Mouse (Mus musculus) left cerebral cortex, postnatal 25 days (tissue): ENCODE results near the gene Prlh. TPM values are rescaled to one million over a fixed set of nuclear protein-coding genes. Genes with fewer than 3 reads are reported as not detected.

ENCODE experiments used
- DNase-seq, 2 experiments: peaks; one replicate each; pipeline ENCODE4 v3.0.0; 2022; ENCODE audit warnings: low spot score in 2 of 2, mixed read lengths in 1 of 2
- intact Hi-C: fragments of 180-260 bp; cut with DNase I; formaldehyde crosslinking; loops from one replicate; pipeline ENCODE4 v1.15.1; 2025
- total RNA-seq, 2 experiments: library from RNA; stranded (reverse); gene quantifications; 2 replicates each; pipeline ENCODE4 v1.2.3; 2021

Prlh gene
- total RNA-seq, result not detected

- DNase-seq, result no peak
- intact Hi-C loops, result no loop called here
Measured at GRCm38 (mm10) chr1:90952808-90953207, at the start of gene Prlh. Gene Prlh, plus strand, starts transcription at chr1:90953108.

DNA sequence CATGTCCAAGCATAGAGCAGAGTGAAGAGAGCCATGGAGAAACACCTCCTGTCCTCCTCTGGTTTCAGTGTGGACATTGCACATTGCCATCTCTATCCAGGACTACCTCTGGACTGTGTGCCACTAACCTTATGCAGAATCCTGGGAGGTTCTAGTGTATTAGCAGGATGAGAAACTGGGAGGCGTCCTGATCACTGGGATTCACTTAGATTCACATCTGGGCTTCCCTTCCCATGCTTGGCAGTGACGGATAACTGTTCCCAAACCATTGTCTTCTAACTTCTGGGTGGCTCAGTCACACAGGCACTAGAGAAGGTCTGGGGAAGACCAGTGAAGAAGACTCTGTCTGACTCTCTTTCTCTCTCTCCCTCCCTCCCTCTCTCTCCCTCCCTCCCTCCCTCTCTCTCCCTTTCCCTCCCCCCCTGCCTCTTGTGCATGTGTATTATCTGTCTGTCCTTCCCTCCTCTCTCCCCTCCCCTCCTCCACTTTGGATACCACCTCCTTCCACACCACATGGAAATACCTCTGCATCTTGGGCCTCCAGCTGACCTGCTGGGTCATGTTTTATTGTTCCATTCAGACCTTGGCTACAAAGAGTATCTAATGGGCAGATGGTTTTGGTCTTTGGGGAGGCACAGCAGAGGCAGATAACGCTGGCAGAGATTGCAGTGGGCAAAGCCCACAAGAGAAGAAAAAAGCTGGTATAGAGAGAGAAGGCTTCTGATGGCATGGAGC is 49.5 kb upstream of the Prlh start:
- no peak for DNase-seq
- intact Hi-C loops, result no loop called here

DNA sequence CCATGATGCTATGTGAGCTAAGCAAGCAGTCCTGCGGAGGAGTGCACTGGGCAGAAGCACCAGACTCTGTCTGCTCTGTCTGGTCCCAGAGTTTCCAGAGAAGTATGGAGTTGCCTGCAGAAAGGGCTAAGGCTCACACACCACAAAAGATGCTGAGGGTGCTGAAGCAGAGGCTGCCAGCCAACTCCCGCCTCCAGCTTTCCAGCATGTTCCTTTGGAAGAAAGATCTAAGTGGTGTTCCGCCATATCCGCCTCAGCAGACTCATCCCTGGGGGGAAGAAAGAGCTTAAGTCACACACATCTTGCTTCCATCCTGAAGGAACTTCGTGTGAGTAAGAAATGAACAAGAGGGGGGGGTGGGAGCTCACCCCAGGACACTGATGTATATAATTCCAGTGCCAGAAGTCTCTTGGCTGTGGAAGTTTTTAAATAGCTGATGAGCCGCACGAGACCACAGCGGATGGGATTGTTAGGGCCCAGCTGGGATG is 48.9 kb upstream of the Prlh start:
- intact Hi-C loops, result no loop called here
- peak; percentile 64 to 93 for DNase-seq

GRCm38 (mm10) chr1:90904729-90905404 is 48.0 kb upstream of the Prlh start:
- intact Hi-C loops, result no loop called here
- DNase-seq, result no peak

GRCm38 (mm10) chr1:90906357-90906756 is 46.6 kb upstream of the Prlh start:
- DNase-seq, result peak; percentile 42 to 51

DNA sequence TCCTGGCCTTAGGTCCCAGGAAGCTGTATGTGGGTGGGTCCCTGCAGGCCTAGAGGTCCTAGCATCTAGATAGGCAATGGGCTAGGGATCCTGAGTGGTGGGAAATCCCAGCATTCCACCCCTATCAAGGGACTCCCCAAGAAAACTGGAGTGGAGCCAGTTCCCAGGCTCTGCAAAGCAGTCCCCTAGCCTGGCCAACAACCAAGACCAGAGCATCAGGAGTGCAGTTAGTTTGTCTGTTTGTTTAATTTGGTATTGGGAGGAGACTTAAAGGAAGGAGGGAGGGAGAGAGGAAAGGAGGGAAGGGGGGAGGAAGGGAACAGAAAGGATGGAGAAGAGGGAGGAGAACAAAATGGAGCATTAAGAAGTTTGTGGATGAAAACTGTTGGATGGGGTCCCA is 43.7 kb upstream of the Prlh start:
- intact Hi-C loops, result no loop called here
- DNase-seq, result no peak

More at GRCm38 (mm10) chr1:90906357-90906756, 46.6 kb upstream of the Prlh start:
- intact Hi-C loops, result loop anchor here (2.0 kb wide), 2 partner anchors 50 to 256 kb away; no protein-coding TSS in a partner anchor

DNA sequence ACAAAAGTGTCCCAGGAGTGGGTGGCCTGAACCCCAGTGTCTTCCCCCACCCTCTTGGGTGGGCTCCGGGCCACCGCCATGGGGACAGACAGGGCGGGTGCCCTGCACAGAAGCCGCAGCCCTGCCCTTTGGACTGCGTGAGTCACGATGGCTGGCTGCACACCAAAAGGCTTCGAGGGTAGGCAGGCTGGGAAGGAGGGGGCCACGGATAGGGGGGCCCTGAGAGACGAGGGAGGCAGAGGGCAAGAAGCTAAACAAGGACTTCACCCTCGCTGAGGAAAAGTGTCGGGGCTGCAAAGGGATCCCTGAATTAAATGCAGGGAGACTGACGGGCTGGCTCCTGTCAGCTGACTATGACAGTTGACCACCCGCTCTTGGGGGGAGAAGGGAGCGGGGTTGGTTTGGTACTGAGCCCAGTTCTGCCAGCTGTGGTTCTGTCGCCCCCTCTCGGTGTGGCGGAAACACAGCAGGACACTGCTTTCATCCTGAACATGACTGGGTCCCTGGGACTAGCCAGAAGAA is 43.2 kb upstream of the Prlh start:
- intact Hi-C loops, result no loop called here
- no peak for DNase-seq

DNA sequence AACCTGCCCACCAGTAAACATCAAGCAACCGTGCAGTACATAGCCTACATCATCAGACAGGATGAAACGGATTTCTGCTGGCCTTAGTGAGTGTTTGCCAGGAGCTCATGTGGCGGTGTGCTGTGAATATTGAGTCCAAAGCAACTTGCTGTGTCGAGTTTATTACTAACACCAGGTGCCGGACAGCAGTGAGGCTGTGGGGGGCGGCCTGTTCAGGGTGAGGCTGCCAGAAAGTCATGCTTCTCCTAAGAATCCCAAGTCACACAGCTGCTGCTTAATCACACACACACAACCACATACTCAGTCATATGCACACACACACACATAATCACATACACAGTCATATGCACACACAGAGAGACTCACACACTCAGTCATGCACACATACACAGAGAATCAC is 39.7 kb upstream of the Prlh start:
- DNase-seq, result no peak
- intact Hi-C loops, result no loop called here

- DNase-seq, result no peak
- intact Hi-C loops, result no loop called here
Measured at GRCm38 (mm10) chr1:90914948-90915569, 37.8 kb upstream of the Prlh start, which contains the start of gene Mlph. Gene Mlph, plus strand, starts transcription at chr1:90915085.

GRCm38 (mm10) chr1:90917509-90917908 is 35.4 kb upstream of the Prlh start:
- intact Hi-C loops, result no loop called here
- DNase-seq, result no peak

GRCm38 (mm10) chr1:90921687-90922086 is 31.2 kb upstream of the Prlh start:
- intact Hi-C loops, result no loop called here
- DNase-seq, result no peak

GRCm38 (mm10) chr1:90926030-90926429 is 26.9 kb upstream of the Prlh start:
- DNase-seq, result peak; percentile 19 to 50
- intact Hi-C loops, result loop anchor here (5.0 kb wide), 1 partner anchor 556 kb away; no protein-coding TSS in a partner anchor

DNA sequence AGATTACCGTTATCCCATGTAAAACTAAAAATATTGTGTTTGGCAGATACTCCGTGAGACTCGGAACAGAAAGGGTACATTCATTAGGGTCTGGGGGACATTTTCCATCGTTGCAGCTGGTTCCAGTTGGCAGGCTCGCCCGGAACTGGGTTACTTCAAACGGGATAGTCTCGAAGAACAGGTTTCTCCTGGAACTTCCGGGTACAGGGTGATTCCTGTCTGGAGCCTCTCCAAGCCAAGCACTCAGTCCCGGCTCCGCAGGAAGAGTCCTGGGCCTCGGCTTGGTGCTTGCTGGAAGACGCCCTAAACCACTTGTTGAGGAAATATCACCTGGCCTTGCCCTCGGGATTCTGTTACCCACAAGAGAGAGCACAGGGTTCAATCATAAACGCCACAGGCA is 25.6 kb upstream of the Prlh start:
- intact Hi-C loops, result loop anchor here (5.0 kb wide), 1 partner anchor 555 kb away; no protein-coding TSS in a partner anchor
- no peak for DNase-seq

DNA sequence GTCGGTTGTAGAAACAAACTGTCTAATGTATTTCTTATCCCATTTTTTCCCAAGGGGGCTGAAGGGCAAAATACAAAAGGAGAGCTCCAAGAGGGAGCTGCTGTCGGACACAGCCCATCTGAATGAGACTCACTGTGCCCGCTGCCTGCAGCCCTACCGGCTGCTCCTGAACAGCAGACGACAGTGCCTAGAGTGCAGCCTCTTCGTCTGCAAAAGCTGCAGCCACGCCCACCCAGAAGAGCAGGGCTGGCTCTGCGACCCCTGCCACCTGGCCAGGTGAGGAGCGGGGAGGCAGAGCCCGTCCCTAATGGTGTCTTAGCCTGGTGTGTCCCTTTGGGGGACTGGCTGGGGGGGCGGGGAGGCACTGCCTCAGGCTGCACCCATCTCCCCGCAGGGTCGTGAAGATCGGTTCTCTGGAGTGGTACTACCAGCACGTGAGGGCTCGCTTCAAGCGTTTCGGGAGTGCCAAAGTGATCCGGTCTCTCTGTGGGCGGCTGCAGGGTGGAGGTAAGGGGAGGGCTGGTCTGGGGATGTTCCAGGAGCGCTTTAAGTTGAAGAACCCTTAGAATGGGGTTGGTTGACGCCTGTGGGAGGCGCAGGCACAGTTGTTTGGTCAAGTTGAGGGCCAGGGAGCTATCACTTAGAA is 24.9 kb upstream of the Prlh start:
- no peak for DNase-seq
- intact Hi-C loops, result loop anchor here (2.0 to 5.0 kb wide), 2 partner anchors 29 to 554 kb away; no protein-coding TSS in a partner anchor

DNA sequence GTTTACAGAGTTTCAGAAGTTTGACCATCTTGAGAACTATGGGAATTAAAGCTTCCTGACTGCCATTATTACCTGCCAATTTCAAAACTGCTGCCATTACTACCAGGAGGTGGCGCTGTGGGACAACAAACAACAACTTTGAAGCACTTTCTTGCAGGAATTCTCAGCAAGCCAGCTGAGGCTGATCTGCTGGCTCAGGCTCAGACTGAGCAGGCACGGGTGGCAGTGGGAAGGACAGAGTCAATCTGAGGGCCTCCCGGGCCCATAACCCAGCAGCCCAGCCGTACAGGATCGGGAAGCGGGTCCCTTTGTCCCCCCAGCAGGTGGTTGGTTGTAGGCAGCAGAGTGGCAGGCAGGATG is 24.4 kb upstream of the Prlh start:
- intact Hi-C loops, result loop anchor here (2.0 to 5.0 kb wide), 2 partner anchors 28 to 554 kb away; no protein-coding TSS in a partner anchor
- peak; percentile 85 to 87 for DNase-seq

DNA sequence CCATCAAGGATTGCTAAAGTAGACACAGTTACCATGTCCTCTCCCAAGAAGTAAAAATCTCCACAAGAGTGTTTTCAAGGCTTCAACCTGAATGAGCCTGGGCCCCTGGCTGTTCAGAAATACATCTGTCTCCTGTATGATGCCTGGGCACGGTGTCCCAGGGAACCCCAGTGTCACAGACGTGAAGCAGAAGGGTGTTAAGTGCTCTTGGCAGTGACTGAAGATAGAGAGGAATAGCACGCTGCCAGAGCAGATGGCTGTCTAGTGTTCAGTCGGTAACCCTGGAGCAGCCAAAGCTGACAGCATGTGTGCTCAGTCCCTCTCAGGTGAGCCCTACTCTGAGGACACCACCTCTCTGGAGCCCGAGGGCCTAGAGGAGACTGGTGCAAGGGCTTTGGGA is 19.9 kb upstream of the Prlh start:
- intact Hi-C loops, result loop anchor here (1.0 to 10.0 kb wide), 2 partner anchors 17 to 412 kb away; no protein-coding TSS in a partner anchor
- peak in 1 of 2 experiments; percentile 14 for DNase-seq

DNA sequence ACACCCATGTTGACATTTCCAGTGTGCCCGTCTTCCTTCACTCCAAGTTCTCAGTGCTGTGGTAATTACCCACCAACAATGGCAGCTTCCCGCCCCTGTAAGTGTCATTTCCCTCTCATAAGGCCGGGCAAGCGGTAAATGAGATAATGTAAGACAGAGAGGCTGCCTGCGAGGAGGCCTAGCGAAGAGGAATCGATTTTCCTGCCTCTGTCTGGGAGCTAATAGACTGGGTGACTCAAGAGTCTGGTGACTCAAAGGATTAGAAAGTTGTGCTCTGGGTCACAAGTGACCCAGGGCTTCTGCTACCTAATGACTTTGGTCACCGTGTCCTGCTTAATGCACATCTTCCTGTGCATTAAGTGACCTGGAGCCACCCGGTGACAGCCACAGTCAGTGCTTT is 15.9 kb upstream of the Prlh start:
- DNase-seq, result no peak
- intact Hi-C loops, result loop anchor here (10.0 kb wide), 1 partner anchor 408 kb away; no protein-coding TSS in a partner anchor

DNA sequence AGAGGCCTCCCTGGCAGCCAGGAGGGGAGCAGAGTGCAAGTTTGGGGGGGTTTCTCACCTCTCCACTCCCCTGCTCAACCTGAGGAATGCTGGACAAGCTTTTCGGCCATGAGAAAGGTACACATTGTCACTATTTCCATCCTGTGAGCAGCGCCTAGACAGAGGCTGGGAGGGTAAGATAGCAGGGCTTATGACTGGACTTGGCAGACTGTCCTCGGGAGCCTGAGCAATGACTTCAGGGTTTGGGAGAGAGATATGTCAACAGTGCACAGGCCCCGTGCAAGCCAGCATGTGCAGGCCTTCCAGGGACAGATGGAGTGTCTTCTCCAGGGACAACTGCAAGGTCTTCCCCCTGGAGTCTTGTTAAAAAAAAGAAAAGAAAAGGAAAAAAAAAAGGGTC is 12.9 kb upstream of the Prlh start:
- intact Hi-C loops, result loop anchor here (10.0 kb wide), 1 partner anchor 405 kb away; no protein-coding TSS in a partner anchor
- DNase-seq, result no peak

DNA sequence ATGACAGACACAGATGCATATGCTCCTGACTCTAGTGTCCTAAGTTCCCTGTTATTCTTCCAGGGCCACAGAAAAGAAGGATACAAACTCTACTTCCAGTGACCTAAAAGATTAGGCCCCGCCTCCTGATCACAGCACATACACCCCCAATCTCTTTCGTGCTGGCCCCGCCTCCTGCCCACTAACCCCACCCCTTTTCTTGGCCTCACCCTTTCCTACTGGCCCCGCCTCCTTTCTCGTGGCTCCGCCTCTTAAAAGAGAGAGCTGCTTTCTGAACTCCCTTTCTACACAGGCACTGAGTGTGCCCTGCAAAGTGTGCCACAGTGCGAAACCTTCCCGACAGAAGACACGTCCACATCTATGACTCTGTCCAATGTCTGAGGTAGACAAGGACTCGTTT is 7.7 kb upstream of the Prlh start:
- intact Hi-C loops, result no loop called here
- no peak for DNase-seq
